Mouse (Mus musculus) lung, embryonic 14.5 days (tissue): ENCODE data around the gene Sh2d1b1. TPM values are rescaled to one million over a fixed set of nuclear protein-coding genes. Genes with fewer than 3 reads are reported as not detected.

Experiments used
- ATAC-seq: fragments of 200-750 bp; cut with Nextera tagmentation; 2 replicates; pipeline ENCODE4 v1.8.0; 2017; ENCODE audit warnings: mild to moderate bottlenecking, moderate TSS enrichment, moderate library complexity; ENCODE audit not compliant: insufficient read depth
- DNase-seq: peaks from one replicate; pipeline ENCODE4 v3.0.0-alpha.2; 2015
- H3K27ac ChIP-seq: fragments of 300-500 bp; sonication (generic); 2 replicates; pipeline ENCODE4 v1.5.1; 2014; ENCODE audit warnings: low read depth, mild to moderate bottlenecking, moderate library complexity
- H3K27me3 ChIP-seq: fragments of 300-500 bp; sonication (generic); 2 replicates; pipeline ENCODE4 v1.6.1; 2014; ENCODE audit warnings: low read length, control low read depth; ENCODE audit not compliant: insufficient read depth
- H3K36me3 ChIP-seq: fragments of 300-500 bp; sonication (generic); 2 replicates; pipeline ENCODE4 v1.6.1; 2014; ENCODE audit warnings: control low read depth; ENCODE audit not compliant: insufficient read depth
- H3K4me1 ChIP-seq: fragments of 300-500 bp; sonication (generic); 2 replicates; pipeline ENCODE4 v1.6.1; 2014; ENCODE audit warnings: antibody characterized with exemption, control low read depth; ENCODE audit not compliant: insufficient read depth
- H3K4me2 ChIP-seq: fragments of 300-500 bp; sonication (generic); 2 replicates; pipeline ENCODE4 v1.6.1; 2014; ENCODE audit warnings: mild to moderate bottlenecking
- H3K4me3 ChIP-seq: fragments of 300-500 bp; sonication (generic); 2 replicates; pipeline ENCODE4 v1.5.1; 2014; ENCODE audit warnings: low read depth, low read length
- H3K9ac ChIP-seq: fragments of 300-500 bp; sonication (generic); 2 replicates; pipeline ENCODE4 v1.6.1; 2014
- H3K9me3 ChIP-seq: fragments of 300-500 bp; sonication (generic); 2 replicates; pipeline ENCODE4 v1.6.1; 2016; ENCODE audit warnings: low read depth, low read length, control low read depth
- CTCF ChIP-seq: IDR thresholded peaks from 2 replicates; pipeline ENCODE4 v1.5.1; 2016; ENCODE audit warnings: antibody characterized with exemption, low read depth
- WGBS: fragments of 180-500 bp; shearing (Covaris S2); extraction: QIAGEN DNeasy Blood & Tissue Kit; methylation state at CpG from one replicate; pipeline ENCODE4 v1.1.7; 2014; 5-methylcytosine and 5-hydroxymethylcytosine counted together
- polyA plus RNA-seq: library from polyadenylated mRNA; unstranded; fragments of >200 nt; fragmentation: Nextera tagmentation; extraction: Ambion mirVana; gene quantifications from 2 replicates; pipeline ENCODE4 v1.2.1, GENCODE M21; 2014

Gene Sh2d1b1
- polyA plus RNA-seq, 1 experiment from 2014 or later: 0.45 TPM

GRCm38 (mm10) chr1:170325277-170325676, 48.2 kb downstream of the Sh2d1b1 start:
- Histone ChIP-seq H3K9ac (no peak overlapping the region), H3K4me3 (no peak overlapping the region), H3K27me3 (no peaks in the 10 kb centered on the region), H3K36me3 (no peaks in the 10 kb centered on the region), H3K9me3 (no peaks in the 10 kb centered on the region), H3K4me1 (no peaks in the 10 kb centered on the region), H3K27ac (no peak overlapping the region), H3K4me2 (no peak overlapping the region)
- TF ChIP-seq CTCF: no peak
- 83% methylated on average over 4 of the region's 4 CpGs for WGBS
- ATAC-seq: no peak
- no peak for DNase-seq

- Histone ChIP-seq H3K4me2 (no peak overlapping the region), H3K36me3 (no peaks in the 10 kb centered on the region), H3K27ac (no peak overlapping the region), H3K9me3 (no peaks in the 10 kb centered on the region), H3K4me1 (no peaks in the 10 kb centered on the region), H3K4me3 (no peak overlapping the region), H3K27me3 (no peaks in the 10 kb centered on the region), H3K9ac (no peak overlapping the region)
- no peak for TF ChIP-seq CTCF
- no peak for DNase-seq
- no peak for ATAC-seq
- WGBS: 56% methylated on average over 6 of the region's 6 CpGs
Measured at GRCm38 (mm10) chr1:170331926-170332325, 54.8 kb downstream of the Sh2d1b1 start.

- WGBS: 76% methylated on average over 4 of the region's 4 CpGs
- no peak for TF ChIP-seq CTCF
Measured at GRCm38 (mm10) chr1:170332775-170333174, 55.7 kb downstream of the Sh2d1b1 start.

More at GRCm38 (mm10) chr1:170332775-170333174, 55.7 kb downstream of the Sh2d1b1 start:
- Histone ChIP-seq H3K27me3 (no peaks in the 10 kb centered on the region), H3K4me2 (no peak overlapping the region), H3K9me3 (no peaks in the 10 kb centered on the region), H3K4me3 (no peak overlapping the region), H3K27ac (no peak overlapping the region), H3K9ac (no peak overlapping the region), H3K36me3 (no peaks in the 10 kb centered on the region), H3K4me1 (no peaks in the 10 kb centered on the region)
- DNase-seq (no peak), ATAC-seq (no peak)

Other genes starting within 250 kb of the Sh2d1b1 start
- gene Ddr2, start 166.6 kb upstream of the Sh2d1b1 start, polyA plus RNA-seq: 52.4 and 53.6 TPM in 2 replicates
- gene Uap1, start 102.4 kb upstream of the Sh2d1b1 start, polyA plus RNA-seq: 54.4 and 59.5 TPM in 2 replicates
- 12.0 and 12.3 TPM in 2 replicates for gene Uhmk1, start 61.9 kb upstream of the Sh2d1b1 start, polyA plus RNA-seq
- gene Sh2d1b2, start 44.6 kb upstream of the Sh2d1b1 start, polyA plus RNA-seq: 0.24 TPM in 1 of 2 replicates, not detected in the other
- 2.7 and 2.9 TPM in 2 replicates for gene Gm7694, start 29.0 kb downstream of the Sh2d1b1 start, polyA plus RNA-seq
- gene Spata46, start 31.5 kb downstream of the Sh2d1b1 start, polyA plus RNA-seq: 1.2 and 1.6 TPM in 2 replicates